Mouse (Mus musculus) hindbrain, embryonic 12.5 days (tissue): ENCODE results near the gene Ubr7. TPM values are rescaled to one million over a fixed set of nuclear protein-coding genes. Genes with fewer than 3 reads are reported as not detected.

Experiments
- ATAC-seq: fragments of 200-750 bp; cut with Nextera tagmentation; 2 replicates; pipeline ENCODE4 v1.8.0; 2017; ENCODE audit warnings: moderate TSS enrichment; ENCODE audit not compliant: low FRiP score
- H3K27ac ChIP-seq: fragments of 300-500 bp; sonication (generic); 2 replicates; pipeline ENCODE4 v1.5.1; 2016; ENCODE audit warnings: mild to moderate bottlenecking
- H3K27me3 ChIP-seq: fragments of 300-500 bp; sonication (generic); 2 replicates; pipeline ENCODE4 v1.6.1; 2016; ENCODE audit warnings: mild to moderate bottlenecking
- H3K36me3 ChIP-seq: fragments of 300-500 bp; sonication (generic); 2 replicates; pipeline ENCODE4 v1.6.1; 2016; ENCODE audit warnings: mild to moderate bottlenecking
- H3K4me1 ChIP-seq: fragments of 300-500 bp; sonication (generic); 2 replicates; pipeline ENCODE4 v1.6.1; 2016
- H3K4me2 ChIP-seq: fragments of 300-500 bp; sonication (generic); replicated peaks from 2 replicates; pipeline ENCODE4 v1.6.1; 2016; ENCODE audit warnings: mild to moderate bottlenecking
- H3K4me3 ChIP-seq: fragments of 300-500 bp; sonication (generic); 2 replicates; pipeline ENCODE4 v1.5.1; 2016; ENCODE audit warnings: mild to moderate bottlenecking
- H3K9ac ChIP-seq: fragments of 300-500 bp; sonication (generic); 2 replicates; pipeline ENCODE4 v1.6.1; 2016; ENCODE audit warnings: mild to moderate bottlenecking, moderate library complexity
- H3K9me3 ChIP-seq: fragments of 300-500 bp; sonication (generic); replicated peaks from 2 replicates; pipeline ENCODE4 v1.6.1; 2016; ENCODE audit warnings: mild to moderate bottlenecking
- WGBS: fragments of 180-500 bp; shearing (Covaris S2); methylation state at CpG from one replicate; pipeline ENCODE4 v1.1.7; 2016; 5-methylcytosine and 5-hydroxymethylcytosine counted together
- polyA plus RNA-seq: library from polyadenylated mRNA; unstranded; fragments of >200 nt; fragmentation: Nextera tagmentation; extraction: Ambion mirVana; gene quantifications from 2 replicates; pipeline ENCODE4 v1.2.1, GENCODE M21; 2016

The Ubr7 gene
- polyA plus RNA-seq, 1 experiment from 2014 or later = 42.0 TPM

DNA sequence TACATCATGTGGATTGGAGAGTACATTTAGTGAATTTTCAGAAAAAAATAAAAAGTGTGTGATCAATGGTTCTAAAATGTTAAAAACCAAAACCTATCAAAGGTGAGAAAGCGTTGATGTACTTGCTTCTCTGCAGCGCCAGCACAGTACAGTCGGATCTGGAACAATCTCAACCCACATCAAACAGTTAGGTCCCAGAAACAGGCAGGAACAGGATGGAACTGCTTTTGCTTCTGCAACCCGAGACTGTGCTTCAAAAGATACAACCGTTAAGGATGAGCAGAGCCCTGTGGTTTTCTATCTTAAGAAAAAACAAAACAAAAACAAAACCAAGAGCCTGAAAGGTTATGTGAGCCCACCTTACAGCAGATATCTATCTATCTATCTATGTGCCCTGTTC is 25.1 kb downstream of the Ubr7 start:
- Histone ChIP-seq H3K9ac (no peak overlapping the region), H3K4me2 (no peak overlapping the region), H3K27me3 (no peaks in the 10 kb centered on the region), H3K4me3 (no peak overlapping the region), H3K27ac (no peak overlapping the region), H3K36me3 (peaks cover 50% of the 10 kb centered on the region), H3K9me3 (no peaks in the 10 kb centered on the region), H3K4me1 (no peaks in the 10 kb centered on the region)
- ATAC-seq = no peak
- WGBS = 95% methylated on average over 5 of the region's 5 CpGs

DNA sequence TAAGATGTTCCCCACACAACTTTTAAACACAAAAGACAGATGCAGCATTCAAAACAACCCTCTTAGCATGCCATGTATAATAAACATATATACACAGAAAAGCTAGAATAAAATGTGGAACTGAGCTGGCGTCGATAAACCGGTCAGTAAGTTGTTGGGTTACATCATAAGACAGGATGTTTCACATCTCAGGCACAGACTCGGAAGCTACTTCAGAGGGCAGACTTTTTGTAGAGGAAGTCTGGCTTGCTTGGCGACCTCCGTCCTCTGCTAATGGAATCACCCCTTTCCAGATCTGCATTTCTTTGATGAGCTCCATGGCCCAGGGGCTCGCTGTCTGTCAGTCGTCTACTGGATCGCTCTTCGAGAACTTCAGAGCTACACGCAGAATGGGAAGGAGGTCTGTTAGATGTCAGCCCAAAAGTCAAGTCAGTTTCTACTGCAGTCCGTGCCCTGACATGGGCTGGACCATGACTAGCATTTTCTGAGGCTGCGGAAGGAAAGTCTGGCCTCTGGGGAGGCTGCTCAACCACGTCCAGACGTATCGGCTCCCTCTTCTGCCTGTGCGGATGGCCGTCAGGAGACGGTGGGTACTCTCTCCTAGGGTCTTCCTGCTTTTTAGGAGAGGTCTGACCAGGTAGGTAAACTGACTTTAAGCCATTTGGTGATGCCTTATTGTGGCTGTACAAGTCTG is 27.3 kb downstream of the Ubr7 start:
- ATAC-seq = no peak
- WGBS = 93% methylated on average over 19 of the region's 19 CpGs
- no peaks in the 10 kb centered on the region for H3K27me3 ChIP-seq
- no peak overlapping the region for H3K4me3 ChIP-seq
- no peak overlapping the region for H3K27ac ChIP-seq
- no peak overlapping the region for H3K9ac ChIP-seq
- peaks cover 56% of the 10 kb centered on the region for H3K36me3 ChIP-seq
- H3K4me1 ChIP-seq = no peaks in the 10 kb centered on the region
- H3K9me3 ChIP-seq = no peaks in the 10 kb centered on the region
- no peak overlapping the region for H3K4me2 ChIP-seq

- Histone ChIP-seq H3K9me3 (no peaks in the 10 kb centered on the region), H3K27ac (no peak overlapping the region), H3K9ac (no peak overlapping the region), H3K4me3 (no peak overlapping the region), H3K4me1 (no peaks in the 10 kb centered on the region), H3K36me3 (peaks cover 57% of the 10 kb centered on the region), H3K4me2 (no peak overlapping the region), H3K27me3 (no peaks in the 10 kb centered on the region)
- no peak for ATAC-seq
- 76% methylated on average over 5 of the region's 5 CpGs for WGBS
Observed at GRCm38 (mm10) chr12:102785593-102785985, 27.8 kb downstream of the Ubr7 start.

- H3K27me3 ChIP-seq = no peaks in the 10 kb centered on the region
- peaks cover 72% of the 10 kb centered on the region for H3K36me3 ChIP-seq
- H3K9me3 ChIP-seq = no peaks in the 10 kb centered on the region
- no peak overlapping the region for H3K9ac ChIP-seq
- no peak for ATAC-seq
- no peak overlapping the region for H3K4me2 ChIP-seq
- H3K4me1 ChIP-seq = no peaks in the 10 kb centered on the region
- H3K27ac ChIP-seq = no peak overlapping the region
- no peak overlapping the region for H3K4me3 ChIP-seq
- 91% methylated on average over 7 of the region's 7 CpGs for WGBS
Observed at GRCm38 (mm10) chr12:102787927-102788326, 30.2 kb downstream of the Ubr7 start.

GRCm38 (mm10) chr12:102799528-102799927 is 41.8 kb downstream of the Ubr7 start:
- ATAC-seq = no peak
- no peak overlapping the region for H3K9ac ChIP-seq
- WGBS = 87% methylated on average over 2 of the region's 2 CpGs
- peaks cover 9% of the 10 kb centered on the region; the same call in 1 of the 2 replicates for H3K36me3 ChIP-seq
- H3K4me3 ChIP-seq = no peak overlapping the region
- no peak overlapping the region for H3K4me2 ChIP-seq
- H3K27ac ChIP-seq = no peak overlapping the region
- H3K27me3 ChIP-seq = no peaks in the 10 kb centered on the region
- no peaks in the 10 kb centered on the region for H3K4me1 ChIP-seq
- no peaks in the 10 kb centered on the region for H3K9me3 ChIP-seq

DNA sequence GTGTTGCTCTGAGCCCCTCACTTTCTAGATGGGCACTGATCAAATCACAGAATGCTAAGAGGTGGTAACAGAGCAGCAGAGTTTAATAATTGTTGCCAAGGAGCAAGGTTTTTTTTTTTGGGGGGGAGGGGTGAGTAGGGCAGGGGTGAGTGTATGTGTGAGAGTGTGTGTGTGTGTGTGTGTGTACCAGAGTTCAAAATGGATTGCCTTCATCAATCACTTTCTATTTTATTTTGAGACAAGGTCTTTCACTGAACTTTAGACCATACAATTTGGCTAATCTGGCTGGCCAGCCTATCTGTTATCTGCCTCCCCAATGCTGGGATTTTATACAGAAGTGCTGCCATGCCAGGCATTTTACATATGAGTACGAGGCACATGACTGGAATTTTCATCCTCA is 57.1 kb downstream of the Ubr7 start:
- ATAC-seq = no peak
- Histone ChIP-seq H3K9me3 (no peaks in the 10 kb centered on the region), H3K27me3 (no peaks in the 10 kb centered on the region), H3K4me1 (no peaks in the 10 kb centered on the region), H3K9ac (no peak overlapping the region), H3K27ac (no peak overlapping the region), H3K4me3 (no peak overlapping the region), H3K4me2 (no peak overlapping the region), H3K36me3 (peaks cover 24% of the 10 kb centered on the region)
- WGBS = 70% methylated on average over 1 of the region's 1 CpGs

DNA sequence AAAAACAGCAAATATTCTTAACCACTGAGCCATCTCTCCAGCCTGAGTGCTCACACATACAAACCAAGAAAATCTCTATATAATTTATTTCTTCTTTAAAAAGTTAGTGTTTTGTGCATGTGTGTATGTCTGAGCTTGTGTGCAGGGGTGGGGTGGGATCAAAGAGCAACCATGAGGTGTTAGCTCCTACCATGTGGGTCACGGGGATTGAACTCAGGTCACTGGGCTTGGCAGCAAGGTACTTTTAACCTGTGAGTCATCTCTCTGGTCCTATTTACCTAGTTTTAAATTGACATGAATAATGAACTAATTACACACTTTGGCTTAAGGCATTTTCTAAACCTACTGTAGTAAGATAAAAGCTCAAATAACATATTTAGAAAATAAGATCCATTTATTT is 68.6 kb downstream of the Ubr7 start:
- no peaks in the 10 kb centered on the region for H3K9me3 ChIP-seq
- no peak overlapping the region for H3K4me2 ChIP-seq
- WGBS = 97% methylated on average over 1 of the region's 1 CpGs
- no peak overlapping the region for H3K27ac ChIP-seq
- H3K36me3 ChIP-seq = no peaks in the 10 kb centered on the region; the same call in none of the 2 replicates
- no peak overlapping the region for H3K9ac ChIP-seq
- no peak overlapping the region for H3K4me3 ChIP-seq
- no peaks in the 10 kb centered on the region for H3K27me3 ChIP-seq
- no peak for ATAC-seq
- no peaks in the 10 kb centered on the region for H3K4me1 ChIP-seq

DNA sequence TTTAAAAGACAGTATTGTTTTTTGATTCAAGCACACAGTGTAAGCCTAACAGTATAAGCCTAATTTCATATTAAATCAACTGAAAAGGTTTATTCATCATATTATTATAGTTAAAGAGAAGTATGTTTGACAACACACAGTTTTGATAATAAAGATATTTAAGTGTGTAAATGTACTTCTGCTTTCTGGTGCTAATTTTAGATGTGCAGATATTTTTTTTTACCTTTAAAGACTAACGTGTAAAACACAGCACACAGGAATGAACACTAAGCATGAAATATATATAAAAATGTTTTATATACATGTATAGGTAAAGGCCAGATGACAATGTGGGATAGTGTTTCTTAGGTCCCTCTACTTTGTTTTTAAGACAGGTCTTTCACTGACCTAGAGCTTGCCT is 69.4 kb downstream of the Ubr7 start:
- no peak overlapping the region for H3K9ac ChIP-seq
- no peak overlapping the region for H3K4me2 ChIP-seq
- H3K4me1 ChIP-seq = no peaks in the 10 kb centered on the region
- H3K27me3 ChIP-seq = no peaks in the 10 kb centered on the region
- H3K27ac ChIP-seq = no peak overlapping the region
- no peaks in the 10 kb centered on the region; the same call in none of the 2 replicates for H3K36me3 ChIP-seq
- H3K4me3 ChIP-seq = no peak overlapping the region
- WGBS = 88% methylated on average over 1 of the region's 1 CpGs
- H3K9me3 ChIP-seq = no peaks in the 10 kb centered on the region
- no peak for ATAC-seq

Other genes starting within 250 kb of the Ubr7 start
- 47.1 and 53.1 TPM in 2 replicates for gene Chga, start 203.0 kb upstream of the Ubr7 start, polyA plus RNA-seq
- 16.6 and 17.1 TPM in 2 replicates for gene Itpk1, start 53.0 kb upstream of the Ubr7 start, polyA plus RNA-seq
- 35.1 and 38.2 TPM in 2 replicates for gene Moap1, start 14.3 kb upstream of the Ubr7 start, polyA plus RNA-seq
- 10.8 and 11.7 TPM in 2 replicates for gene Tmem251, start 14.2 kb upstream of the Ubr7 start, polyA plus RNA-seq
- gene Gm28051, start 202 bp upstream of the Ubr7 start, polyA plus RNA-seq = not detected in 2 replicates
- 40.1 and 44.5 TPM in 2 replicates for gene Gon7, start 164 bp upstream of the Ubr7 start, polyA plus RNA-seq
- gene Gm20604, start 705 bp downstream of the Ubr7 start, polyA plus RNA-seq = 31.0 and 32.2 TPM in 2 replicates
- 27.5 and 27.9 TPM in 2 replicates for gene Btbd7, start 120.5 kb downstream of the Ubr7 start, polyA plus RNA-seq
- gene Cox8c, start 141.3 kb downstream of the Ubr7 start, polyA plus RNA-seq = not detected in 2 replicates
- 4.9 and 5.2 TPM in 2 replicates for gene Unc79, start 190.9 kb downstream of the Ubr7 start, polyA plus RNA-seq